In the genomic region with DNA sequence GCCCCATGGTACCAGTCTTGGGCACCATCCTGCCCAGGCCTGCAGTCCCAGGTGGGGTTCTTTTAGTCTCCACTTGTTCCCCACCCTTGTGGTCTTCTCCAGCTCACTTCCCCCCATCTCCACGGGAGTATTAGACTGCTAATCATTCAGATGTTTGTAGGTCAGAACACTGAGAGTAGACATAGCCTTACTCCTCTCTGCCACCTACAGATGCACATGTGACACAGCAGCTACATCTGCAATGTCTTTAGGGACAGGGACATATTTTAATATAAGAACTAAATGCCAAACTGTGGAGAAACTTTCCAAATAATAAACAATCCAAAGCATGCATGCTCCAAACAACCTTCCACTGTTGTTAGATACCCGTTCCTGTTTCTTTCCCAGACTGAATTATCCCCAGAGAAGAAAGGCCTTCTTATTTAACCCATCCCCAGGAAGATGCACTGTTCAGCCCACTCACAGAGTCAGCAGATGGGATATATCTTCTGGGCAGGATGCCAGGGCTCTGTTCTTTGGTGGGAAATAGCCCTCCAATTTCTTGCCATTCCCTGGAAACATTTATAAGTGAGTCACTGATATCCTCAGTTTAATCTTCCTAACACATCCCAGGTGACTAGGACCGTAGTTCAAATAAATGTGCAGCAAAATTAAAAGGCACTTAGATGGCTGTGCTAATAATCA, we compare ENCODE assay signal across 9 mouse cellular contexts.
DNase-seq lines count a peak whose midpoint lies in the region.
"Had no signal": no experiment of that assay in that cellular context is flagged by ENCODE, and none has a peak within 500 bp of the region (broad histone marks: within the 10 kb centered on the region; RNA-seq: fewer than 3 reads in every experiment).

No protein-coding gene starts in this region.

- DNase-seq in layer of hippocampus, adult 11-12 months (ENCODE audit: low spot score) = peak; percentile 29
- no peak for DNase-seq in layer of hippocampus, adult 9-11 months
- peak; percentile 24 for DNase-seq in right cerebral cortex, adult 18-20 months
- no peak for DNase-seq in right cerebral cortex, postnatal 36 days (ENCODE audit: low spot score in 2 of 2)
- DNase-seq in layer of hippocampus, postnatal 36 days = peak; percentile 12 to 18
- no peak for DNase-seq in testis, postnatal 14 days (ENCODE audit: low spot score)
- DNase-seq in adrenal gland, adult 18-20 months (ENCODE audit: low spot score in 2 of 2) = no peak
- DNase-seq: gastrocnemius, postnatal 25 days; lung, adult 18-20 months had no signal

Comparison
In these comparisons a context has a peak if more than half of its experiments do, and no peak if none do; other contexts are left out.
1. DNase-seq: peak in layer of hippocampus, adult 11-12 months (single experiment), right cerebral cortex, adult 18-20 months (single experiment) and layer of hippocampus, postnatal 36 days (2 of 2); none in layer of hippocampus, adult 9-11 months (single experiment), right cerebral cortex, postnatal 36 days (0 of 2), testis, postnatal 14 days (single experiment) and adrenal gland, adult 18-20 months (0 of 2).